Mouse (Mus musculus): ENCODE measurements around the gene Il12rb2. TPM values are rescaled to one million over a fixed set of nuclear protein-coding genes. Genes with fewer than 3 reads are reported as not detected.
A peak's percentile ranks its signal among the peaks of the same experiment; 100 is the strongest.

Gene Il12rb2
- total and polyA plus RNA-seq, 3 experiments = 0.11 to 0.19 TPM; not detected in 1

- H3K27ac ChIP-seq (ENCODE audit: control insufficient read depth, low read depth, low read length) = peak overlapping the region; percentile 91
- no peaks in the 10 kb centered on the region for H3K9me3 ChIP-seq (replicated peaks; ENCODE audit: insufficient read depth, low read length)
- H3K4me3 ChIP-seq (ENCODE audit: control insufficient read depth in 1 of 2, insufficient read depth in 1 of 2, low read depth in 2 of 2, low read length in 2 of 2) = peak overlapping the region; percentile 53 to 70
- H3K36me3 ChIP-seq (ENCODE audit: control insufficient read depth in 1 of 2, insufficient read depth in 2 of 2, low read length in 2 of 2) = peaks cover 14 to 22% of the 10 kb centered on the region in 2 experiments
- peaks cover 39% of the 10 kb centered on the region for H3K79me2 ChIP-seq (ENCODE audit: control insufficient read depth, insufficient read depth, low read length, poor library complexity)
- H3K4me1 ChIP-seq (ENCODE audit: control insufficient read depth in 1 of 2, insufficient read depth in 2 of 2, low read length in 2 of 2) = peaks cover 2 to 5% of the 10 kb centered on the region in 2 experiments; a peak in 1 of 4 replicates
- TF ChIP-seq E2F4 (IDR thresholded peaks at IDR 0.05; ENCODE audit: borderline replicate concordance, low read depth, low read length) (no peak), TCF12 (IDR thresholded peaks at IDR 0.05; ENCODE audit: low read depth, low read length) (peak; percentile 32; the same call in 1 of the 2 replicates), MYC (IDR thresholded peaks at IDR 0.05; ENCODE audit: low read depth, low read length) (no peak), POLR2A (IDR thresholded peaks at IDR 0.05; ENCODE audit: control insufficient read depth in 1 of 2, insufficient read depth in 1 of 2, low read depth in 1 of 2, low read length in 2 of 2, poor library complexity in 1 of 2) (peak in 1 of 2 experiments; percentile 40; a peak in 1 of 4 replicates), MAZ (IDR thresholded peaks at IDR 0.05; ENCODE audit: low read depth, low read length) (0 out of 2 replicates have a peak, but pooled peaks have one; percentile 16), MXI1 (IDR thresholded peaks at IDR 0.05; ENCODE audit: low read depth, low read length) (0 out of 2 replicates have a peak, but pooled peaks have one; percentile 32)
- no peaks in the 10 kb centered on the region for H3K27me3 ChIP-seq (ENCODE audit: control insufficient read depth in 1 of 2, insufficient read depth in 2 of 2, low read length in 2 of 2)
- peak overlapping the region; percentile 76 for H3K9ac ChIP-seq (ENCODE audit: control insufficient read depth, low read depth, low read length, poor library complexity, severe bottlenecking)
- DNase-seq (ENCODE audit: low read depth, low spot score) = no peak
Observed at GRCm38 (mm10) chr6:67266159-67266657, 109.8 kb downstream of the Il12rb2 start.

GRCm38 (mm10) chr6:67264935-67265334, 111.1 kb downstream of the Il12rb2 start:
- H3K9ac ChIP-seq (ENCODE audit: control insufficient read depth, low read depth, low read length, poor library complexity, severe bottlenecking) = peak overlapping the region; percentile 76
- peaks cover 12% of the 10 kb centered on the region in 2 experiments for H3K36me3 ChIP-seq (ENCODE audit: control insufficient read depth in 1 of 2, insufficient read depth in 2 of 2, low read length in 2 of 2)
- H3K4me3 ChIP-seq (ENCODE audit: control insufficient read depth in 1 of 2, insufficient read depth in 1 of 2, low read depth in 2 of 2, low read length in 2 of 2) = peak overlapping the region; percentile 11 to 53
- DNase-seq (ENCODE audit: low read depth, low spot score) = peak; percentile 92
- peaks cover 2 to 5% of the 10 kb centered on the region in 2 experiments; a peak in 1 of 4 replicates for H3K4me1 ChIP-seq (ENCODE audit: control insufficient read depth in 1 of 2, insufficient read depth in 2 of 2, low read length in 2 of 2)
- peaks cover 28% of the 10 kb centered on the region for H3K79me2 ChIP-seq (ENCODE audit: control insufficient read depth, insufficient read depth, low read length, poor library complexity)
- no peaks in the 10 kb centered on the region for H3K9me3 ChIP-seq (replicated peaks; ENCODE audit: insufficient read depth, low read length)
- peak overlapping the region; percentile 89 for H3K27ac ChIP-seq (ENCODE audit: control insufficient read depth, low read depth, low read length)
- H3K27me3 ChIP-seq (ENCODE audit: control insufficient read depth in 1 of 2, insufficient read depth in 2 of 2, low read length in 2 of 2) = no peaks in the 10 kb centered on the region
- peak; percentile 100 for TF ChIP-seq MYC (IDR thresholded peaks at IDR 0.05; ENCODE audit: low read depth, low read length)
- TF ChIP-seq MAX (IDR thresholded peaks at IDR 0.05; ENCODE audit: low read length) = peak; percentile 95
- TF ChIP-seq ELF1 (IDR thresholded peaks at IDR 0.05; ENCODE audit: low read depth, low read length) = 0 out of 2 replicates have a peak, but pooled peaks have one; percentile 5
- TF ChIP-seq USF1 (IDR thresholded peaks at IDR 0.05; ENCODE audit: low read depth, low read length) = peak; percentile 66; the same call in 1 of the 2 replicates
- TF ChIP-seq MXI1 (IDR thresholded peaks at IDR 0.05; ENCODE audit: low read depth, low read length) = peak; percentile 97
- peak in 1 of 2 experiments; percentile 38; a peak in 2 of 4 replicates for TF ChIP-seq EP300 (IDR thresholded peaks at IDR 0.05; ENCODE audit: low read depth in 1 of 2, low read length in 2 of 2)
- no peak for TF ChIP-seq ZNF384 (IDR thresholded peaks at IDR 0.05; ENCODE audit: low read depth, low read length)
- no peak for TF ChIP-seq ZKSCAN1 (IDR thresholded peaks at IDR 0.05; ENCODE audit: low read depth, low read length)
- TF ChIP-seq NRF1 (IDR thresholded peaks at IDR 0.05; ENCODE audit: insufficient read depth, low read depth, low read length, poor library complexity, severe bottlenecking) = no peak
- TF ChIP-seq NELFE (IDR thresholded peaks at IDR 0.05; ENCODE audit: low read depth, low read length) = peak; percentile 47; the same call in 1 of the 2 replicates
- TF ChIP-seq MAZ (IDR thresholded peaks at IDR 0.05; ENCODE audit: low read depth, low read length) = no peak
- TF ChIP-seq TAL1 (IDR thresholded peaks at IDR 0.05; ENCODE audit: low read length) = peak; percentile 73
- peak; percentile 78 for TF ChIP-seq TBP (IDR thresholded peaks at IDR 0.05; ENCODE audit: low read depth, low read length)
- TF ChIP-seq POLR2A (IDR thresholded peaks at IDR 0.05; ENCODE audit: control insufficient read depth in 1 of 2, insufficient read depth in 1 of 2, low read depth in 1 of 2, low read length in 2 of 2, poor library complexity in 1 of 2) = peak; percentile 47 to 79; a peak in 2 of 4 replicates
- peak; percentile 97 for TF ChIP-seq BHLHE40 (IDR thresholded peaks at IDR 0.05; ENCODE audit: borderline replicate concordance, low read depth, low read length)
- TF ChIP-seq GATA1 (IDR thresholded peaks at IDR 0.05; ENCODE audit: low read depth, low read length) = peak; percentile 80
- TF ChIP-seq SIN3A (IDR thresholded peaks at IDR 0.05; ENCODE audit: low read length) = peak; percentile 84; the same call in 1 of the 2 replicates
- peak; percentile 55; the same call in 1 of the 2 replicates for TF ChIP-seq TCF12 (IDR thresholded peaks at IDR 0.05; ENCODE audit: low read depth, low read length)
- peak; percentile 36; the same call in 1 of the 2 replicates for TF ChIP-seq POLR2AphosphoS2 (IDR thresholded peaks at IDR 0.05; ENCODE audit: low read length)
- no peak for TF ChIP-seq JUND (IDR thresholded peaks at IDR 0.05; ENCODE audit: low read depth, low read length)
- TF ChIP-seq ETS1 (IDR thresholded peaks at IDR 0.05; ENCODE audit: low read depth, low read length) = peak; percentile 77

Measured in MEL (cell line).